Mouse (Mus musculus): ENCODE data around the gene Gab1. TPM values are rescaled to one million over a fixed set of nuclear protein-coding genes. Genes with fewer than 3 reads are reported as not detected.

The Gab1 gene
- polyA plus RNA-seq, 1 experiment from 2014 or later = 22.4 TPM

- no peak overlapping the region; the same call in 1 of the 2 replicates for H3K27ac ChIP-seq (replicated peaks; ENCODE audit: low read depth, low read length)
- WGBS = 67% methylated on average over 4 of the region's 4 CpGs
Measured at GRCm38 (mm10) chr8:80804066-80804619, 76.2 kb downstream of the Gab1 start.

GRCm38 (mm10) chr8:80798778-80799177 is 81.5 kb downstream of the Gab1 start:
- no peak overlapping the region for H3K27ac ChIP-seq (replicated peaks; ENCODE audit: low read depth, low read length)
- 92% methylated on average over 3 of the region's 3 CpGs for WGBS
- no peak overlapping the region for H3K4me2 ChIP-seq (ENCODE audit: low read depth, severe bottlenecking)
- no peaks in the 10 kb centered on the region for H3K9me3 ChIP-seq (ENCODE audit: control insufficient read depth, low read length)
- DNase-seq (ENCODE audit: low spot score) (no peak), ATAC-seq (ENCODE audit: insufficient number of reproducible peaks, low FRiP score, low TSS enrichment, low read depth) (no peak)
- 0 out of 2 replicates have a peak, but pooled peaks cover 2% of the 10 kb centered on the region for H3K4me1 ChIP-seq (ENCODE audit: control insufficient read depth, insufficient read depth, low read length)
- no peaks in the 10 kb centered on the region; the same call in 1 of the 2 replicates for H3K36me3 ChIP-seq (ENCODE audit: control insufficient read depth, insufficient read depth, low read length)
- H3K4me3 ChIP-seq (ENCODE audit: low read depth, low read length) = no peak overlapping the region
- no peaks in the 10 kb centered on the region for H3K27me3 ChIP-seq (ENCODE audit: control insufficient read depth, insufficient read depth, low read length)
- H3K9ac ChIP-seq (ENCODE audit: low read length) = no peak overlapping the region

More at GRCm38 (mm10) chr8:80804066-80804619, 76.2 kb downstream of the Gab1 start:
- no peak for ATAC-seq (ENCODE audit: insufficient number of reproducible peaks, low FRiP score, low TSS enrichment, low read depth)
- Histone ChIP-seq H3K36me3 (ENCODE audit: control insufficient read depth, insufficient read depth, low read length) (no peaks in the 10 kb centered on the region), H3K27me3 (ENCODE audit: control insufficient read depth, insufficient read depth, low read length) (no peaks in the 10 kb centered on the region), H3K4me1 (ENCODE audit: control insufficient read depth, insufficient read depth, low read length) (peaks cover 10% of the 10 kb centered on the region; the same call in 1 of the 2 replicates), H3K9ac (ENCODE audit: low read length) (no peak overlapping the region), H3K4me2 (ENCODE audit: low read depth, severe bottlenecking) (no peak overlapping the region), H3K9me3 (ENCODE audit: control insufficient read depth, low read length) (no peaks in the 10 kb centered on the region), H3K4me3 (ENCODE audit: low read depth, low read length) (no peak overlapping the region)
- no peak for DNase-seq (ENCODE audit: low spot score)

- ATAC-seq (ENCODE audit: insufficient number of reproducible peaks, low FRiP score, low TSS enrichment, low read depth) (no peak), DNase-seq (ENCODE audit: low spot score) (no peak)
- no peaks in the 10 kb centered on the region for H3K4me1 ChIP-seq (ENCODE audit: control insufficient read depth, insufficient read depth, low read length)
- 96% methylated on average over 7 of the region's 7 CpGs for WGBS
- H3K36me3 ChIP-seq (ENCODE audit: control insufficient read depth, insufficient read depth, low read length) = no peaks in the 10 kb centered on the region; the same call in 1 of the 2 replicates
- no peak overlapping the region for H3K9ac ChIP-seq (ENCODE audit: low read length)
- no peak overlapping the region for H3K4me2 ChIP-seq (ENCODE audit: low read depth, severe bottlenecking)
- H3K27ac ChIP-seq (replicated peaks; ENCODE audit: low read depth, low read length) = no peak overlapping the region
- no peaks in the 10 kb centered on the region for H3K9me3 ChIP-seq (ENCODE audit: control insufficient read depth, low read length)
- H3K27me3 ChIP-seq (ENCODE audit: control insufficient read depth, insufficient read depth, low read length) = no peaks in the 10 kb centered on the region
- H3K4me3 ChIP-seq (ENCODE audit: low read depth, low read length) = no peak overlapping the region
Measured at GRCm38 (mm10) chr8:80798198-80798777, 82.0 kb downstream of the Gab1 start.

- H3K4me2 ChIP-seq (ENCODE audit: low read depth, severe bottlenecking) = no peak overlapping the region
- H3K36me3 ChIP-seq (ENCODE audit: control insufficient read depth, insufficient read depth, low read length) = no peaks in the 10 kb centered on the region; the same call in 1 of the 2 replicates
- no peaks in the 10 kb centered on the region for H3K9me3 ChIP-seq (ENCODE audit: control insufficient read depth, low read length)
- no peak overlapping the region for H3K9ac ChIP-seq (ENCODE audit: low read length)
- no peaks in the 10 kb centered on the region for H3K27me3 ChIP-seq (ENCODE audit: control insufficient read depth, insufficient read depth, low read length)
- H3K4me3 ChIP-seq (ENCODE audit: low read depth, low read length) = no peak overlapping the region
- DNase-seq (ENCODE audit: low spot score) (no peak), ATAC-seq (ENCODE audit: insufficient number of reproducible peaks, low FRiP score, low TSS enrichment, low read depth) (no peak)
- 91% methylated on average over 4 of the region's 4 CpGs for WGBS
- H3K4me1 ChIP-seq (ENCODE audit: control insufficient read depth, insufficient read depth, low read length) = no peaks in the 10 kb centered on the region
- H3K27ac ChIP-seq (replicated peaks; ENCODE audit: low read depth, low read length) = no peak overlapping the region
Measured at GRCm38 (mm10) chr8:80796070-80796469, 84.2 kb downstream of the Gab1 start.

- Histone ChIP-seq H3K4me3 (ENCODE audit: low read depth, low read length) (no peak overlapping the region), H3K9ac (ENCODE audit: low read length) (no peak overlapping the region), H3K27me3 (ENCODE audit: control insufficient read depth, insufficient read depth, low read length) (no peaks in the 10 kb centered on the region), H3K27ac (replicated peaks; ENCODE audit: low read depth, low read length) (no peak overlapping the region), H3K9me3 (ENCODE audit: control insufficient read depth, low read length) (no peaks in the 10 kb centered on the region), H3K4me1 (ENCODE audit: control insufficient read depth, insufficient read depth, low read length) (no peaks in the 10 kb centered on the region), H3K4me2 (ENCODE audit: low read depth, severe bottlenecking) (no peak overlapping the region), H3K36me3 (ENCODE audit: control insufficient read depth, insufficient read depth, low read length) (no peaks in the 10 kb centered on the region; the same call in 1 of the 2 replicates)
- DNase-seq (ENCODE audit: low spot score) = no peak
- WGBS = 92% methylated on average over 19 of the region's 19 CpGs
- ATAC-seq (ENCODE audit: insufficient number of reproducible peaks, low FRiP score, low TSS enrichment, low read depth) = no peak
Measured at GRCm38 (mm10) chr8:80794585-80795509, 85.5 kb downstream of the Gab1 start.

GRCm38 (mm10) chr8:80793791-80794515 is 86.4 kb downstream of the Gab1 start:
- Histone ChIP-seq H3K36me3 (ENCODE audit: control insufficient read depth, insufficient read depth, low read length) (no peaks in the 10 kb centered on the region; the same call in 1 of the 2 replicates), H3K27ac (replicated peaks; ENCODE audit: low read depth, low read length) (no peak overlapping the region), H3K9me3 (ENCODE audit: control insufficient read depth, low read length) (no peaks in the 10 kb centered on the region), H3K4me2 (ENCODE audit: low read depth, severe bottlenecking) (no peak overlapping the region), H3K4me1 (ENCODE audit: control insufficient read depth, insufficient read depth, low read length) (no peaks in the 10 kb centered on the region), H3K27me3 (ENCODE audit: control insufficient read depth, insufficient read depth, low read length) (no peaks in the 10 kb centered on the region), H3K9ac (ENCODE audit: low read length) (no peak overlapping the region), H3K4me3 (ENCODE audit: low read depth, low read length) (no peak overlapping the region)
- DNase-seq (ENCODE audit: low spot score) (no peak), ATAC-seq (ENCODE audit: insufficient number of reproducible peaks, low FRiP score, low TSS enrichment, low read depth) (no peak)
- 81% methylated on average over 11 of the region's 11 CpGs for WGBS

GRCm38 (mm10) chr8:80792214-80792613 is 88.1 kb downstream of the Gab1 start:
- Histone ChIP-seq H3K4me2 (ENCODE audit: low read depth, severe bottlenecking) (no peak overlapping the region), H3K4me1 (ENCODE audit: control insufficient read depth, insufficient read depth, low read length) (no peaks in the 10 kb centered on the region), H3K4me3 (ENCODE audit: low read depth, low read length) (no peak overlapping the region), H3K36me3 (ENCODE audit: control insufficient read depth, insufficient read depth, low read length) (no peaks in the 10 kb centered on the region; the same call in 1 of the 2 replicates), H3K27ac (replicated peaks; ENCODE audit: low read depth, low read length) (no peak overlapping the region), H3K9me3 (ENCODE audit: control insufficient read depth, low read length) (no peaks in the 10 kb centered on the region), H3K9ac (ENCODE audit: low read length) (no peak overlapping the region), H3K27me3 (ENCODE audit: control insufficient read depth, insufficient read depth, low read length) (no peaks in the 10 kb centered on the region)
- ATAC-seq (ENCODE audit: insufficient number of reproducible peaks, low FRiP score, low TSS enrichment, low read depth) (no peak), DNase-seq (ENCODE audit: low spot score) (no peak)
- 90% methylated on average over 5 of the region's 5 CpGs for WGBS

- no peaks in the 10 kb centered on the region for H3K4me1 ChIP-seq (ENCODE audit: control insufficient read depth, insufficient read depth, low read length)
- no peak overlapping the region for H3K4me3 ChIP-seq (ENCODE audit: low read depth, low read length)
- H3K27ac ChIP-seq (replicated peaks; ENCODE audit: low read depth, low read length) = no peak overlapping the region
- no peaks in the 10 kb centered on the region for H3K9me3 ChIP-seq (ENCODE audit: control insufficient read depth, low read length)
- peaks cover 2% of the 10 kb centered on the region for H3K36me3 ChIP-seq (ENCODE audit: control insufficient read depth, insufficient read depth, low read length)
- DNase-seq (ENCODE audit: low spot score) (no peak), ATAC-seq (ENCODE audit: insufficient number of reproducible peaks, low FRiP score, low TSS enrichment, low read depth) (no peak)
- H3K4me2 ChIP-seq (ENCODE audit: low read depth, severe bottlenecking) = no peak overlapping the region
- no peaks in the 10 kb centered on the region for H3K27me3 ChIP-seq (ENCODE audit: control insufficient read depth, insufficient read depth, low read length)
- H3K9ac ChIP-seq (ENCODE audit: low read length) = no peak overlapping the region
- WGBS = 86% methylated on average over 6 of the region's 6 CpGs
Measured at GRCm38 (mm10) chr8:80789324-80789723, 91.0 kb downstream of the Gab1 start.
